Mouse (Mus musculus) forebrain, embryonic 11.5 days (tissue): ENCODE data around the gene Gm1123. TPM values are rescaled to one million over a fixed set of nuclear protein-coding genes. Genes with fewer than 3 reads are reported as not detected.

Source experiments
- ATAC-seq: fragments of 200-750 bp; cut with Nextera tagmentation; replicated peaks from 2 replicates; pipeline ENCODE4 v1.8.0; 2017; ENCODE audit warnings: moderate TSS enrichment; ENCODE audit not compliant: low FRiP score
- DNase-seq: peaks from one replicate; pipeline ENCODE4 v3.0.0-alpha.2; 2017; ENCODE audit warnings: low spot score
- H3K27ac ChIP-seq: fragments of 300-500 bp; sonication (generic); 2 replicates; pipeline ENCODE4 v1.5.1; 2014; ENCODE audit warnings: low read depth, low read length
- H3K27me3 ChIP-seq: fragments of 300-500 bp; sonication (generic); 2 replicates; pipeline ENCODE4 v1.6.1; 2014; ENCODE audit warnings: mild to moderate bottlenecking, low read length, mixed read lengths; ENCODE audit not compliant: control insufficient read depth, insufficient read depth
- H3K36me3 ChIP-seq: fragments of 300-500 bp; sonication (generic); 2 replicates; pipeline ENCODE4 v1.6.1; 2014; ENCODE audit warnings: mild to moderate bottlenecking, low read length, moderate library complexity, mixed read lengths; ENCODE audit not compliant: control insufficient read depth, insufficient read depth
- H3K4me1 ChIP-seq: fragments of 300-500 bp; sonication (generic); replicated peaks from 2 replicates; pipeline ENCODE4 v1.6.1; 2014; ENCODE audit warnings: low read length, mixed read lengths; ENCODE audit not compliant: control insufficient read depth, insufficient read depth
- H3K4me2 ChIP-seq: fragments of 300-500 bp; sonication (generic); 2 replicates; pipeline ENCODE4 v1.6.1; 2014; ENCODE audit warnings: low read depth, mild to moderate bottlenecking, low read length, moderate library complexity, mixed read lengths; ENCODE audit not compliant: severe bottlenecking
- H3K4me3 ChIP-seq: fragments of 300-500 bp; sonication (generic); 2 replicates; pipeline ENCODE4 v1.5.1; 2014; ENCODE audit warnings: low read depth, low read length
- H3K9ac ChIP-seq: fragments of 300-500 bp; sonication (generic); 2 replicates; pipeline ENCODE4 v1.6.1; 2014; ENCODE audit warnings: low read length
- H3K9me3 ChIP-seq: fragments of 300-500 bp; sonication (generic); 2 replicates; pipeline ENCODE4 v1.6.1; 2016; ENCODE audit warnings: low read length, mixed read lengths; ENCODE audit not compliant: control insufficient read depth
- WGBS: fragments of 180-500 bp; shearing (Covaris S2); extraction: QIAGEN DNeasy Blood & Tissue Kit; methylation state at CpG from one replicate; pipeline ENCODE4 v1.1.7; 2014; 5-methylcytosine and 5-hydroxymethylcytosine counted together
- polyA plus RNA-seq: library from polyadenylated mRNA; unstranded; fragments of >200 nt; fragmentation: Nextera tagmentation; extraction: Ambion mirVana; gene quantifications from 2 replicates; pipeline ENCODE4 v1.2.1, GENCODE M21; 2014

Gm1123 gene
- not detected in 2 replicates for polyA plus RNA-seq

- H3K27me3 ChIP-seq, result no peaks in the 10 kb centered on the region
- H3K4me2 ChIP-seq, result no peak within 1 kb of the TSS
- DNase-seq, result no peak
- no peaks in the 10 kb centered on the region for H3K9me3 ChIP-seq
- no peaks in the 10 kb centered on the region for H3K4me1 ChIP-seq
- no peak within 1 kb of the TSS for H3K9ac ChIP-seq
- H3K4me3 ChIP-seq, result no peak within 1 kb of the TSS
- no peaks in the 10 kb centered on the region; the same call in 1 of the 2 replicates for H3K36me3 ChIP-seq
- 88% methylated on average over 12 of the region's 12 CpGs for WGBS
- no peak within 1 kb of the TSS for H3K27ac ChIP-seq
- ATAC-seq, result no peak
These were observed at the start of gene Gm1123 for GRCm38 (mm10) chr9:99035575-99035974. Gene Gm1123, minus strand, starts transcription at chr9:99035715.

DNA sequence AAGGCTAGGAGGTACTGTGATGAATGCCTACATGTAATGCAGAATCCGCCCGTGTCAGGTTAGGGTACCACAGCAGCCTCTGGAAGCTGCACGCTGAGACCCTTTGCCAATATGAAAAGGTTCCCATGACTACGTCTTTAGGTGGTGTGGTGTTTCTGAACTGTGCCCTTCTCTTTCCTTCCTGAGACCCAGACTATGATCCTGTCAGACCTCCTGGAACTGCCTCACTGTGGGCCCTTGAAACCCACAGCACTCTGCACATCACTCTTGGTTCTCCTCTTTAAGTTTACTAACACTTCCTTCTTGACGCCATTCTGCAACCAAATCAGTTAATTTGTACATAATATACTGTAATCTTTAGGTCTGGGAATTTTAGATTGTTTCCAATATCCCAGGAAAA, 46.2 kb upstream of the Gm1123 start:
- no peak overlapping the region for H3K4me2 ChIP-seq
- no peaks in the 10 kb centered on the region for H3K9me3 ChIP-seq
- ATAC-seq (no peak), DNase-seq (no peak)
- no peaks in the 10 kb centered on the region for H3K27me3 ChIP-seq
- H3K36me3 ChIP-seq, result no peaks in the 10 kb centered on the region; the same call in 1 of the 2 replicates
- 94% methylated on average over 5 of the region's 5 CpGs for WGBS
- no peak overlapping the region for H3K4me3 ChIP-seq
- H3K9ac ChIP-seq, result no peak overlapping the region
- no peak overlapping the region for H3K27ac ChIP-seq
- no peaks in the 10 kb centered on the region for H3K4me1 ChIP-seq

DNA sequence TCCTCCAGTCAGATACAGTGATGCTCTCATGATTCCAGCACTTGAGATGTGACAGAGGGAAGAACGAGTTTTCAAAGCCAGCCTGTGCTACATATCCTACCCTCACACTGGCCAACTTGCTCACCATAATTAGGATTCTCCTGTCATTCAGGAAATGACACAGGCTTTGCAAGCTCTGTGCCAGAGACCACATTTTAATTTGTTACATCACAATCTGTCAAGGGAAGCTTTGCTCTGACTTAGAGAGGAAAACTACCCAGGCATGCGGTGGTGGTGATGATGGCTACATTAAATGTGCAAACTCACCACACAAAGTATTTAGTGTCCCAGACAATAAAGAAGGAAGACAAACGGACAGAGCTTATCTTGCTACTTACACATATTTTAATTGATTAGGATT, 45.8 kb upstream of the Gm1123 start:
- WGBS, result 85% methylated on average over 3 of the region's 3 CpGs
- no peak for ATAC-seq
- no peak overlapping the region for H3K4me3 ChIP-seq

GRCm38 (mm10) chr9:99080657-99081056, 45.1 kb upstream of the Gm1123 start:
- H3K9ac ChIP-seq, result no peak overlapping the region
- ATAC-seq (no peak), DNase-seq (no peak)
- no peaks in the 10 kb centered on the region; the same call in 1 of the 2 replicates for H3K36me3 ChIP-seq
- H3K27me3 ChIP-seq, result no peaks in the 10 kb centered on the region
- H3K9me3 ChIP-seq, result no peaks in the 10 kb centered on the region
- H3K4me3 ChIP-seq, result no peak overlapping the region
- WGBS, result 99% methylated on average over 2 of the region's 2 CpGs
- no peaks in the 10 kb centered on the region for H3K4me1 ChIP-seq
- H3K27ac ChIP-seq, result no peak overlapping the region
- H3K4me2 ChIP-seq, result no peak overlapping the region

More for the DNA sequence above, 45.8 kb upstream of the Gm1123 start:
- no peak overlapping the region for H3K27ac ChIP-seq
- no peak for DNase-seq
- H3K4me1 ChIP-seq, result no peaks in the 10 kb centered on the region
- H3K27me3 ChIP-seq, result no peaks in the 10 kb centered on the region
- no peaks in the 10 kb centered on the region; the same call in 1 of the 2 replicates for H3K36me3 ChIP-seq
- H3K9ac ChIP-seq, result no peak overlapping the region
- no peaks in the 10 kb centered on the region for H3K9me3 ChIP-seq
- no peak overlapping the region for H3K4me2 ChIP-seq

- no peak overlapping the region for H3K4me3 ChIP-seq
- H3K27me3 ChIP-seq, result no peaks in the 10 kb centered on the region
- 76% methylated on average over 2 of the region's 2 CpGs for WGBS
- H3K4me2 ChIP-seq, result no peak overlapping the region
- no peak for ATAC-seq
- no peak overlapping the region for H3K9ac ChIP-seq
- no peaks in the 10 kb centered on the region for H3K9me3 ChIP-seq
- no peak overlapping the region for H3K27ac ChIP-seq
- no peaks in the 10 kb centered on the region for H3K4me1 ChIP-seq
- DNase-seq, result no peak
- no peaks in the 10 kb centered on the region for H3K36me3 ChIP-seq
These were observed 38.9 kb upstream of the Gm1123 start for GRCm38 (mm10) chr9:99074462-99074861.

GRCm38 (mm10) chr9:99072538-99072937, 37.0 kb upstream of the Gm1123 start:
- no peak overlapping the region for H3K4me2 ChIP-seq
- ATAC-seq, result no peak
- no peak for DNase-seq

DNA sequence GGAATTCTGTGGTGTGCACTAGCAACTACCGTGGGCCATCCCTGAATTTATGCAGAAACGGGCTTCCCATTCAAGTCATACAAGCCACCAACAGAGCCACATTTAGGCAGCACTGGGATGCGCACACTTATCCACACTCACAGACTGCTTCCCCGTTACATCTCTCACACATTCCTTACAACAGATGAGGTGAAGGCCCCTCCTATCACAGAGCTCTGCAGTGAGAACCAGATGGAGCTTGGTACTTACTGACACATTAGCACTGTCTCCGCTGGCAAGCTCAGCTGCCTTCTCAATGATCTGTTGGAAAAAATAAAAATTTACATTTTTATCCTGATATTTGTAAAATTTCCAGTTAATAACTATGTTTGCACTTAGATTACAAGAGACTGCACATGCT, 29.8 kb upstream of the Gm1123 start:
- ATAC-seq (no peak), DNase-seq (no peak)
- Histone ChIP-seq H3K4me3 (no peak overlapping the region), H3K9ac (no peak overlapping the region), H3K4me1 (no peaks in the 10 kb centered on the region), H3K27me3 (no peaks in the 10 kb centered on the region), H3K4me2 (no peak overlapping the region), H3K36me3 (no peaks in the 10 kb centered on the region), H3K9me3 (no peaks in the 10 kb centered on the region), H3K27ac (no peak overlapping the region)
- 87% methylated on average over 5 of the region's 5 CpGs for WGBS

More at GRCm38 (mm10) chr9:99072538-99072937, 37.0 kb upstream of the Gm1123 start:
- WGBS, result 78% methylated on average over 4 of the region's 4 CpGs
- no peaks in the 10 kb centered on the region for H3K9me3 ChIP-seq
- H3K4me3 ChIP-seq, result no peak overlapping the region
- no peak overlapping the region for H3K9ac ChIP-seq
- H3K27ac ChIP-seq, result no peak overlapping the region
- no peaks in the 10 kb centered on the region for H3K27me3 ChIP-seq
- no peaks in the 10 kb centered on the region for H3K36me3 ChIP-seq
- no peaks in the 10 kb centered on the region for H3K4me1 ChIP-seq

DNA sequence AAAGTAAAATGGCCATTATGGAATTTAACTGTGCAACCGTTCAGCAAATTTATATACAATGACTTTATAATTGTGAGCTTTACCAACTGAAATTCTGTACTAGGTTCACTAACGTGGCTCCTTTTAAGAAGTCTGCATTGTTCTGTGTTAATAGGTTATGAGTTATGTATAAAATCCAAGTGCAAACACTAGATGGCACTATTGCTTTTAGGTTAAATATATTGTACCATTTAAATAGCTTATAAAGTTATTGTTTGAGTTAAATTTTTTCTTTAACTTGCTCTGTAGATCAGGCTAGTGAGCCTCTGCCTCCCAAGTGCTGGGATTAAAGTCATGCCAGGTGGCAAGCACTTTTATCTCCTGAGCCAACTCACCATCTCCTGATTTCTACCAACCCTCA, 28.7 kb upstream of the Gm1123 start:
- H3K9ac ChIP-seq, result no peak overlapping the region
- 51% methylated on average over 2 of the region's 2 CpGs for WGBS
- no peak for DNase-seq

DNA sequence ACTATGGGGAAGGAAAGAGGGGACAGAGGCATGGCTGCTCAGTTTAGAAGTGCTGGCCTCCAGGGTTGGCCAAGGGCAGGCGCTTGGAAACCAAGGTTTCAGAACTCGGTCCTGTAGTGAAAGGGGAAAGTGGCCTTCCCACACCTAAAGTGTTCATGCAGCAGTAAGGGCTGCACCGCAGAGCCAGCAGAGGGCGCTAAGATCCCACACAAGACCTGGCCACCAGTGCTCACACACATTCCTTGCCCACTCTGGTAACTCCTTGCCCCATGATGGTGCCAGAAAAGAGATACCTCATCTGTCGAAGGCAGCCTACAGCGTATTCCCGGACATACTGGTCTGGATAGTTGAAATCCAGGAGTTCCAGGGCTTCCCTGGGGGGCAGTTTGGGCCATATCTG, 27.0 kb upstream of the Gm1123 start:
- Histone ChIP-seq H3K36me3 (no peaks in the 10 kb centered on the region), H3K27ac (no peak overlapping the region), H3K4me1 (no peaks in the 10 kb centered on the region), H3K4me3 (no peak overlapping the region), H3K9me3 (no peaks in the 10 kb centered on the region), H3K27me3 (no peaks in the 10 kb centered on the region), H3K9ac (no peak overlapping the region), H3K4me2 (no peak overlapping the region)
- ATAC-seq (peak; percentile 72), DNase-seq (peak; percentile 89)
- 44% methylated on average over 7 of the region's 7 CpGs for WGBS

More for the DNA sequence above, 28.7 kb upstream of the Gm1123 start:
- no peak for ATAC-seq
- H3K9me3 ChIP-seq, result no peaks in the 10 kb centered on the region
- no peaks in the 10 kb centered on the region for H3K27me3 ChIP-seq
- no peaks in the 10 kb centered on the region for H3K36me3 ChIP-seq
- H3K4me2 ChIP-seq, result no peak overlapping the region
- no peak overlapping the region for H3K4me3 ChIP-seq
- no peak overlapping the region for H3K27ac ChIP-seq
- H3K4me1 ChIP-seq, result no peaks in the 10 kb centered on the region
